Mouse (Mus musculus) central nervous system, embryonic 11.5 days (tissue): Measurements from ENCODE around the gene Adamtsl5. TPM values are rescaled to one million over a fixed set of nuclear protein-coding genes. Genes with fewer than 3 reads are reported as not detected.

ENCODE experiments used
- polyA plus RNA-seq: library from polyadenylated mRNA; depleted of rRNA; stranded (reverse); fragments of >200 nt; gene quantifications from 2 replicates; pipeline ENCODE4 v1.2.3, GENCODE M21; 2012; rRNA removed

The Adamtsl5 gene
- 0.52 and 0.75 TPM in 2 replicates for polyA plus RNA-seq

DNA sequence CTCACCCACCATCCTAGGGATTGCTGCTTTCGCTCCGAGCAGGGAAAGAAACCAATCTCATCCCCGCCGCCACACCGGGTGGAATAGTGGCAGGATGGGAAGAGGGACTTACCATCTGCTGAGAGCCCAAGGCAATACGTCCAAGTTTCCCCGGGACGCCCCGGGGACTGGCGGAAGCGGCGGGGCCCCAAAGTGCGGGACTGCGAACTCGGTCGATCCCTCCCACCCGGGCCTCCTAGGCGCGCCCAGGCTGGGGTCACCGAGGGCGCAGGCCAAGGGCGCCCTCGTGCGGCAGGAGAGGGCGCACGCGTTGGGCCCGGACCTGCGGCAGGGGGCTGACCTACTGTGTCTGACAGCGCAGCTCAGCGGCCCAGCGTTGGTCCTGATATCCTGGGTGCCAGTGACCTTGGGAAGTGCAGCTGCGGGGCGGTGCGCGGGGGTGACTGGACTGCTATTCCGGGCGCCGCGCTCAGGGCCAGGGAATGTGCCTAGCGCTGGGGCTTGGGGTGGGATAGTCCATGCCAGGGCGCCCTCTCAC is at the start of gene Adamtsl5:
Adamtsl5 (minus strand) TSS at position 169 of the 538 bp plus-strand sequence.

DNA sequence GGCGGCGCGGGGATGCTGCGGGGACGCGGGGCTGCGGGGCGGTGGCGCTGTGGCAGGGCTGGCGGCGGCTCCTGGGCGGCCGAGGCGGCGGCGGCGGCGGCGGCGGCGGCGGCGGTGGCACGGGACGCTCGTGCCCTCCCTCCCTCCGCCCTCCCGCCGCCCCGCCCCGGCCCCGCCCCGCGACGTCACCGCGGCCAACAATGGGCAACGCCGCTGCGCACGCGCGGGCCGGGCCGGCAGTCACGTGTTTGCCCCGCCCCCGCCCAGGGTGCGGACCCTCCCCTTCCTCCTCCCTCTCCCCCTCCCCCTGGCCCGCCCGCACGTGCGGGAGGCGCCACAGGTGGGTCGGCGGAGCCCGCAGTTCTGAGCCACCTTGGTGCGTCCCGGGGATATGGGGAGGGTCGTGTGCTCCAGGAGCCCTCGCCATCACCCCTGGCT is 39.3 kb upstream of the Adamtsl5 start, which contains the start of gene Mex3d:
Mex3d (minus strand) TSS at position 138 of the 438 bp plus-strand sequence.

DNA sequence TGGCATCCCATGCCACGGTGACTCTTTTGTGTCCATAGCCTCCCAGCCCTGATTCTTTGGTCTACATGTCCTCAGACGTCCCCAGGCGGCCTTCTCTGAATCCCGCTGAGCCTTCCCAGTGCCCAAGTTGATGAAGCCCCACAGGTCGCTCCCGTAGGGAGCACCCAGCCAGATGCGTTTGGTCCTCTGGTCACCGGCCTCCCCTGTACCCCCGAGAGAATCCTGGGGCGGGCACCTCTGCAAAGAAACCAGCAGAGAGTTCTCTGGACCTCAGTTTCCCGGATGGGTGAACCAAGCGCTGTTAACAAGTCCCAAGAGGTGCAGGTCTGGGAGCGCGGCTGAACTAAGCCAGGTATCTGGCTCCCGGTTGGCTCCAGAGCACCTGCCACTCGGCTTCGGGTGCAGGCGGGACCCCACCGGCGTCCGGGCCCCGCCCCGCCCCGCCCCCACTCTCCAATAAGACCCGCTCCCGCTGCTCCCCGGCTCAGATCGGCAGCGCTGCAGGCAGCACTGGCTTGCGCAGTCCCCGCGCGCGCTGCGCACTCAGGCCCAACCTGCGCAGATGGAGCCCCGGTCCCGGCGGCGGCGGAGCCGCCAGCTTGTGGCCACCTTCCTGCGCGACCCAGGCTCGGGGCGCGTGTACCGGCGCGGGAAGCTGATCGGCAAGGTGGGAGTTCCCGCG is 7.9 kb upstream of the Adamtsl5 start, which contains the start of gene Plk5:
Plk5 (plus strand) TSS at position 459 of the 682 bp plus-strand sequence.

DNA sequence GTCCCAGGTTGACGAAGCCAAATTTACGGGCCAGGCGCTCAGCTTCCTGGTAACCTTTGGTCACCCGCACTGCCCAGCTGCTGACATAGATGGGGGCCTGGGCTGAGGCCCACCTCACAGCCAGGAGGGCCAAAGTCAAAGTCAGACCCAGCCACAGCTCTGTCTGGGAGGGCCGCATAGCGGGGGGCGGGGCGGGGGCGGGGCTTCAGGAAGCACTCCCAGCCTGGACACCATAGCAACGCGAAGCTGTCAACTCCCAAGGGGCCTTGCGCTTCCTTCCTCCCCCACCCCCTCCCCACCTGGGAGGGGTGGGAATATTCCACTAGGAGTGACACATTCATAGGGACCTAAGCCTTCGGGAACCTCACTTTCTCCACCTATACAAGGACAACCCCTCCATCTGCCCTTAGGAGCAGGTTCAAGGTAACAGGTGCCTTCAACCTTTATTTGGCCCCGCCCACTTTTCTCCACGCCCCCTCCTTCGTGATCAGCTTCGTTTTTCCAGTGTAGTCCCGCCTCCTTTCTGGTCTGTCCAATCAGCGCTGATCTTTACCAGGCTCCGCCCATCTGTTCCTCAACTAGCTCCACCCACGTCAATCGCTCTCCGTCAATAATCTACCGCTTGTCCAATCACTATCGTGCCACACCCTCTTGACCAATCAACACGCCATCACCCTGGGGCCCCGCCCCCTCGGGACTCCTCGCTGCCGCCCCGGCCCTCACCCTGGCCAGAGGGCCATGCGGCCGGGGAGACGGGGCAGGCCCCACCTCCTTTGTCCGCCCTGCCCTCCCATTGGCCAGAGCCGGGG is 18.7 kb downstream of the Adamtsl5 start, which contains the start of the genes Pcsk4 and Reep6:
Pcsk4 (minus strand) TSS at position 226 of the 809 bp plus-strand sequence.
Reep6 (plus strand) TSS at position 681 of the 809 bp plus-strand sequence.

DNA sequence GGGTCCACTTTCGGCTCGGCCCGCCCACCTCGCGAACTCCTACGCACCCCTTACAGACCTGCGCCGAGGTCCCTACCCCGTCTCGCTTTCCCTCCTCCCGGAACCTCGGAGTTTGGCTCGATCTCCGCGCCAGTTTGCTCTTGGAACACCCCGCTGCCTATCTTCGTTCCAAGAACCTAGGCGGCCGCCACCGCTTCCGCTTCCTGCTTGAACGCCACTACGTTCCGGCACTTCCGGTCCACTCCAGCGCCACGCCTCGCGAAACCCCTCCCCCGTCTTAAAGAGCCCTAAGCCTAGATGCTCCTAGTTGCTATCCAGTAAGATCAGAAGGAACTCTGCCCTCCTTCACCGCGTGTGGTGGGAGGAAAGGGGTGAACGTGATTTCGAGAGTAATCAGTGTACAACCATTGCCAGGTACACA is 27.9 kb downstream of the Adamtsl5 start, which contains the start of gene 2310011J03Rik:
2310011J03Rik (minus strand) TSS at position 198 of the 421 bp plus-strand sequence.

DNA sequence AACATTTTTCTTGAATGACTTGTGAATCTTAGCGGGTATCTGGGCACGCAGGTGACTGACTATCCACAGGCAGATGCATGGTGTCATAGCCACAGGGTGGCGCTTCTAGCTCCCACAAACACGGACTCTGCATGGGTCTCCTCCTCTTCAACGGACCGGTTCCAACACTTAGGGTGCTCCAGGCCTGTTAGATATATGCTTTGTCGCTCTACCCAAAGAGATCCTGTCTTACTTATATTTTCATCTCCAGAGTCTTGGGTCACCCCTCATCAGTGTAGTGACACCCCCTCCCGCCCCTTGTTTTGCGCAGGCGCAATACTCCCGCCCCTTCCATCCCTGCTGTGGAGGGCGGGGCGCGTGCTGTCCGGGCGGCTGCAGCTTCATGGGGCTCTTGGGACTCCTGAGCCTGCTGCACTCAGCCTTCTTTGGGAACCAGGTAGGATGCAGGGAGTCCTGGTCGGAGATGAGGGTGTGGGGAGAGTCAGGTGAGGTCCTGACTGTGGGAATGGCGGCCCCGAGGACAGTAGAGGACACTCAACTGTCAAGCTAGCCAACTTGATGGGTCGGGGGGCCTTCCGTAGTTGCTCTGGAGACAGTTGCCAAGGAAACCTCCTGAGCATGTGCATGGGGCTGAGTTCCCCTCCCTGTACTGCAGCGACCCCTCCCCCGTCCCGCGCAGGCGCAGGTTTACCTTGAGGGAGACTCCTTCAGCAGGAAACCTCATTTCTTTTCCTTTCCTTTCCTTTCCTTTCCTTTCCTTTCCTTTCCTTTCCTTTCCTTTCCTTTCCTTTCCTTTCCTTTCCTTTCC is 52.4 kb downstream of the Adamtsl5 start, which contains the start of gene Apc2:
Apc2 (plus strand) TSS at position 360 of the 808 bp plus-strand sequence.

DNA sequence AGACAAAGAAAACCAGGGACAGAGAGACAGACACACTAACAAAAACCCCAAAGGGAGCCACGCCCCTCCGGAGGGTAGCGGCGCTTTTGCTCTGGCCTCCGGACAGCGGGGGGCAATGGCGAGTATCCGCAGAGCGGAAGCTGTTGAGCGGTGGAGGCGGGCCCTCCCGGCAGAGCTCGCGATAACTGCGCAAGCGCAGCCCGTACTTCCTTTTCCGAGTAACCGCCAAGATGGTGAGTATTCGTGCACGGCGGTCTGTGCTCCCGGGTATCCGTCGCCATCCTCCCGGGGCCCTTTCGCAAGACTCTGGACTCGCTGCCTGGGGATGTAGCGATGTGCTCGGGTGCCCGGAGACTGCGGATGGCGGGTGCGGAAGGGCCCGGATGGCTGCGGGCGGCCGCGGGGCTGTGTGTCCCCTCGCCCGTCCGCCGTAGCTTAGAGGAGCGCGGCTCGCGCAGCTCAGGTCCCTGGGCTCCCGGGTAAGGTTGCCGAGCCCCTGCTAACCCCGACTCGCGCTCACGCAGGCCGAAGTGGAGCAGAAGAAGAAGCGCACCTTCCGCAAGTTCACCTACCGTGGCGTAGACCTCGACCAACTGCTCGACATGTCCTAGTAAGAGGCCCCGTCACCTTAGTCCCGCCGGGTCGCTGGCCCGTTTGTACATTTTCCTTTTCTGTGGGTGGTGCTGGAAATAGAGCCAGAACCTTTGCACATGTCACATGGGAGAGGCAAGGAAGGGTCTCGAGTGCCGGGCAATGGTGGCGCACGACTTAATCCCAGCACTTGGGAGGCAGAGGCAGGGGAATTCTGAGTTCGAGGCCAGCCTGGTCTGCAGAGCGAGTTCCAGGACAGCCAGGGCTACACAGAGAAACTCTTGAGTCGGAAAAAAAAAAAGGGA is 55.7 kb downstream of the Adamtsl5 start, which contains the start of gene Rps15:
Rps15 (plus strand) TSS at position 203 of the 896 bp plus-strand sequence.

Other genes with a start within 250 kb of the Adamtsl5 start
- gene Sbno2, start 242.8 kb downstream of the Adamtsl5 start, polyA plus RNA-seq = 16.6 and 19.3 TPM in 2 replicates
- gene Stk11, start 232.6 kb downstream of the Adamtsl5 start, polyA plus RNA-seq = 119 and 142 TPM in 2 replicates
- gene Atp5d, start 209.8 kb downstream of the Adamtsl5 start, polyA plus RNA-seq = 329 and 334 TPM in 2 replicates
- 33.8 and 39.4 TPM in 2 replicates for gene Cbarp, start 207.6 kb downstream of the Adamtsl5 start, polyA plus RNA-seq
- gene Midn, start 200.1 kb downstream of the Adamtsl5 start, polyA plus RNA-seq = 171 and 228 TPM in 2 replicates
- gene Cirbp, start 182.4 kb downstream of the Adamtsl5 start, polyA plus RNA-seq = 260 and 305 TPM in 2 replicates
- gene 1600002K03Rik, start 175.5 kb downstream of the Adamtsl5 start, polyA plus RNA-seq = 15.7 and 18.1 TPM in 2 replicates
- gene Efna2, start 168.9 kb downstream of the Adamtsl5 start, polyA plus RNA-seq = 47.6 and 65.6 TPM in 2 replicates
- 115 and 164 TPM in 2 replicates for gene Mum1, start 122.0 kb downstream of the Adamtsl5 start, polyA plus RNA-seq
- gene Ndufs7, start 99.3 kb downstream of the Adamtsl5 start, polyA plus RNA-seq = 188 and 220 TPM in 2 replicates
- 11.8 and 25.1 TPM in 2 replicates for gene Gamt, start 87.4 kb downstream of the Adamtsl5 start, polyA plus RNA-seq
- 156 and 213 TPM in 2 replicates for gene Dazap1, start 86.9 kb downstream of the Adamtsl5 start, polyA plus RNA-seq
- 3,440 and 4,629 TPM in 2 replicates for gene Rps15, start 56.0 kb downstream of the Adamtsl5 start, polyA plus RNA-seq
- 48.8 and 63.3 TPM in 2 replicates for gene Apc2, start 52.4 kb downstream of the Adamtsl5 start, polyA plus RNA-seq
- gene 2310011J03Rik, start 27.9 kb downstream of the Adamtsl5 start, polyA plus RNA-seq = 30.4 and 34.3 TPM in 2 replicates
- 3.1 and 4.9 TPM in 2 replicates for gene Pcsk4, start 18.9 kb downstream of the Adamtsl5 start, polyA plus RNA-seq
- 2.0 and 3.5 TPM in 2 replicates for gene Reep6, start 18.5 kb downstream of the Adamtsl5 start, polyA plus RNA-seq
- 0.26 and 0.29 TPM in 2 replicates for gene Plk5, start 8.0 kb upstream of the Adamtsl5 start, polyA plus RNA-seq
- gene Mex3d, start 39.2 kb upstream of the Adamtsl5 start, polyA plus RNA-seq = 57.7 and 74.4 TPM in 2 replicates
- 289 and 353 TPM in 2 replicates for gene Mbd3, start 51.1 kb upstream of the Adamtsl5 start, polyA plus RNA-seq
- gene Uqcr11, start 58.4 kb upstream of the Adamtsl5 start, polyA plus RNA-seq = 428 and 554 TPM in 2 replicates
- gene Tcf3, start 85.2 kb upstream of the Adamtsl5 start, polyA plus RNA-seq = 222 and 230 TPM in 2 replicates
- 5.6 and 6.1 TPM in 2 replicates for gene Onecut3, start 146.4 kb upstream of the Adamtsl5 start, polyA plus RNA-seq
- 0.43 and 0.58 TPM in 2 replicates for gene Atp8b3, start 190.7 kb upstream of the Adamtsl5 start, polyA plus RNA-seq
- 43.3 and 54.8 TPM in 2 replicates for gene Rexo1, start 213.1 kb upstream of the Adamtsl5 start, polyA plus RNA-seq
- gene Klf16, start 228.9 kb upstream of the Adamtsl5 start, polyA plus RNA-seq = 10.5 and 12.0 TPM in 2 replicates
- gene Abhd17a, start 241.9 kb upstream of the Adamtsl5 start, polyA plus RNA-seq = 97.0 and 107 TPM in 2 replicates